Mouse (Mus musculus): ENCODE measurements around the gene Prlr. TPM values are rescaled to one million over a fixed set of nuclear protein-coding genes. Genes with fewer than 3 reads are reported as not detected.

The Prlr gene
- polyA plus RNA-seq, 1 experiment from 2014 or later: 6.7 TPM

- ATAC-seq (ENCODE audit: insufficient read depth, low FRiP score): no peak
- WGBS: 71% methylated on average over 2 of the region's 2 CpGs
- H3K4me3 ChIP-seq (replicated peaks; ENCODE audit: low read length): no peak overlapping the region
Measured at GRCm38 (mm10) chr15:10387263-10387662, 210.2 kb downstream of the Prlr start.

More at GRCm38 (mm10) chr15:10387263-10387662, 210.2 kb downstream of the Prlr start:
- H3K9ac ChIP-seq (ENCODE audit: low read length): no peak overlapping the region
- no peaks in the 10 kb centered on the region for H3K9me3 ChIP-seq (replicated peaks; ENCODE audit: control insufficient read depth, low read length)
- no peak overlapping the region for H3K27ac ChIP-seq (ENCODE audit: low read length)
- H3K4me1 ChIP-seq (ENCODE audit: control insufficient read depth, insufficient read depth, low read length): no peaks in the 10 kb centered on the region
- no peaks in the 10 kb centered on the region for H3K36me3 ChIP-seq (ENCODE audit: control insufficient read depth, insufficient read depth, low read length)
- no peak overlapping the region for H3K4me2 ChIP-seq (ENCODE audit: low read depth, low read length)
- H3K27me3 ChIP-seq (ENCODE audit: control insufficient read depth, insufficient read depth, low read length): no peaks in the 10 kb centered on the region

Other genes starting within 250 kb of the Prlr start
- gene Gm21973, start 148.1 kb downstream of the Prlr start, polyA plus RNA-seq (2015; fragmentation: Nextera tagmentation; extraction: Ambion mirVana): not detected in 2 replicates
- 0.32 and 0.98 TPM in 2 replicates for gene Agxt2, start 181.3 kb downstream of the Prlr start, polyA plus RNA-seq (2015; fragmentation: Nextera tagmentation; extraction: Ambion mirVana)